In the genomic region with DNA sequence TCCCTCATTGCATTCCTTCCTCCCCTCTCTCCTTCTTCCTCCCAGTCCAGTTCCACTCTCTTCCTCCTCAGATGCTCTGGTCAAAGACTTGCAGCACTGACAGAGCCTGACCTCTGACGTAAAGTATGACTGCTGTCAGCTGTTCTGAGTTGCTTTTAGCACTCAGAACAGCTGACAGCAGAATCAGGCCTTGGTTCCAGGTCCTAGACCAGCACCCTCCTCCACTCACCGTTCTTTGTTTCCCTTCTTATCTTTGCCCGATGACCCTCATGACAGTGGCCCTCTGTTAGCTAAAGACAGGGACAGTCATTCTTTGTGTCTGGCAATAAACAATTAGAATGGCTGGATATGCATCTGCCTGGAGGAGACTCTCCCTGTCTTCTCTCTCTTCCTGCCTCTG, we compare ENCODE assay signal across 27 mouse cellular contexts. TPM values are rescaled to one million over a fixed set of nuclear protein-coding genes. Genes with fewer than 3 reads are reported as not detected.
"Had no signal": no experiment of that assay in that cellular context is flagged by ENCODE, and none has a peak within 500 bp of the region (broad histone marks: within the 10 kb centered on the region; RNA-seq: fewer than 3 reads in every experiment).

No protein-coding gene starts in this region.

- H3K9me3 ChIP-seq: intestine, embryonic 15.5 days; kidney, embryonic 15.5 days; limb, embryonic 10.5 days; limb, embryonic 13.5 days; liver, embryonic 12.5 days; liver, embryonic 15.5 days; lung, embryonic 15.5 days; midbrain, embryonic 12.5 days; neural tube, embryonic 12.5 days; neural tube, embryonic 15.5 days had no signal

- H3K27me3 ChIP-seq: intestine, embryonic 15.5 days; kidney, embryonic 15.5 days; liver, embryonic 12.5 days; liver, embryonic 15.5 days; lung, embryonic 15.5 days; neural tube, embryonic 15.5 days had no signal

- H3K4me3 ChIP-seq: intestine, embryonic 15.5 days; kidney, embryonic 15.5 days; limb, embryonic 10.5 days; limb, embryonic 13.5 days; liver, embryonic 12.5 days; liver, embryonic 15.5 days; lung, embryonic 15.5 days; midbrain, embryonic 12.5 days; neural tube, embryonic 12.5 days; neural tube, embryonic 15.5 days had no signal

- H3K9ac ChIP-seq: intestine, embryonic 15.5 days; kidney, embryonic 15.5 days; limb, embryonic 13.5 days; liver, embryonic 12.5 days; liver, embryonic 15.5 days; lung, embryonic 15.5 days; midbrain, embryonic 12.5 days; neural tube, embryonic 12.5 days; neural tube, embryonic 15.5 days had no signal

- ATAC-seq: intestine, embryonic 15.5 days; liver, embryonic 12.5 days; midbrain, embryonic 16.5 days had no signal

- H3K27ac ChIP-seq: intestine, embryonic 15.5 days; kidney, embryonic 15.5 days; limb, embryonic 10.5 days; limb, embryonic 13.5 days; liver, embryonic 12.5 days; liver, embryonic 15.5 days; lung, embryonic 15.5 days; midbrain, embryonic 12.5 days; neural tube, embryonic 12.5 days; neural tube, embryonic 15.5 days; stomach, postnatal 0 days had no signal

- H3K4me2 ChIP-seq: intestine, embryonic 15.5 days; kidney, embryonic 15.5 days; limb, embryonic 13.5 days; liver, embryonic 12.5 days; liver, embryonic 15.5 days; lung, embryonic 15.5 days; midbrain, embryonic 12.5 days; neural tube, embryonic 12.5 days had no signal

- DNase-seq: kidney, adult 11 months; kidney, adult 8-10 months; kidney, postnatal 10 days; kidney, postnatal 36 days; layer of hippocampus, postnatal 36 days; liver; lung, adult 18-20 months; lung, postnatal 10 days; lung, postnatal 4 days; right cerebral cortex, adult 18-20 months; right cerebral cortex, postnatal 14 days; right cerebral cortex, postnatal 4 days; thymus, adult 2 months; thymus, postnatal 25 days had no signal

- H3K36me3 ChIP-seq: intestine, embryonic 15.5 days; kidney, embryonic 15.5 days; limb, embryonic 10.5 days; limb, embryonic 13.5 days; liver, embryonic 12.5 days; liver, embryonic 15.5 days; lung, embryonic 15.5 days; midbrain, embryonic 12.5 days; neural tube, embryonic 12.5 days; neural tube, embryonic 15.5 days had no signal

- H3K4me1 ChIP-seq: intestine, embryonic 15.5 days; liver, embryonic 15.5 days had no signal

RNA-seq across cellular contexts. Expression of a gene that starts 49.7 kb away (rescaled TPM):
- total RNA-seq: megakaryocyte, adult 5-6 weeks had no signal
